Mouse (Mus musculus) neural tube, embryonic 14.5 days (tissue): ENCODE data around the gene Ccdc88a. TPM values are rescaled to one million over a fixed set of nuclear protein-coding genes. Genes with fewer than 3 reads are reported as not detected.
A peak's percentile ranks its signal among the peaks of the same experiment; 100 is the strongest.
"Not testable (repeated sequence)": the region's sequence is repeated elsewhere in the genome, so short reads cannot be mapped to it uniquely, and the experiment has no call there.

Experiments
- ATAC-seq: fragments of 200-750 bp; cut with Nextera tagmentation; 2 replicates; pipeline ENCODE4 v1.8.0; 2017; ENCODE audit warnings: low read depth, mild to moderate bottlenecking, moderate TSS enrichment, moderate library complexity
- H3K27ac ChIP-seq: fragments of 300-500 bp; sonication (generic); 2 replicates; pipeline ENCODE4 v1.5.1; 2014; ENCODE audit warnings: low read depth, mild to moderate bottlenecking, control low read depth, low read length, moderate library complexity, mixed read lengths
- H3K27me3 ChIP-seq: fragments of 300-500 bp; sonication (generic); 2 replicates; pipeline ENCODE4 v1.6.1; 2014; ENCODE audit warnings: low read length; ENCODE audit not compliant: control insufficient read depth, insufficient read depth
- H3K36me3 ChIP-seq: fragments of 300-500 bp; sonication (generic); 2 replicates; pipeline ENCODE4 v1.6.1; 2014; ENCODE audit warnings: low read length, mixed read lengths; ENCODE audit not compliant: control insufficient read depth, insufficient read depth
- H3K4me1 ChIP-seq: fragments of 300-500 bp; sonication (generic); 2 replicates; pipeline ENCODE4 v1.6.1; 2014; ENCODE audit warnings: low read length; ENCODE audit not compliant: control insufficient read depth, insufficient read depth
- H3K4me2 ChIP-seq: fragments of 300-500 bp; sonication (generic); 2 replicates; pipeline ENCODE4 v1.6.1; 2014; ENCODE audit warnings: mild to moderate bottlenecking, low read depth, low read length, control low read depth
- H3K4me3 ChIP-seq: fragments of 300-500 bp; sonication (generic); 2 replicates; pipeline ENCODE4 v1.5.1; 2014; ENCODE audit warnings: low read depth, low read length, control low read depth, mixed read lengths
- H3K9ac ChIP-seq: fragments of 300-500 bp; sonication (generic); replicated peaks from 2 replicates; pipeline ENCODE4 v1.6.1; 2014; ENCODE audit warnings: low read depth, mild to moderate bottlenecking, control low read depth, low read length, mixed read lengths
- H3K9me3 ChIP-seq: fragments of 300-500 bp; sonication (generic); 2 replicates; pipeline ENCODE4 v1.6.1; 2016; ENCODE audit warnings: low read length; ENCODE audit not compliant: control insufficient read depth
- WGBS: fragments of 180-500 bp; shearing (Covaris S2); extraction: QIAGEN DNeasy Blood & Tissue Kit; methylation state at CpG from one replicate; pipeline ENCODE4 v1.1.7; 2014; 5-methylcytosine and 5-hydroxymethylcytosine counted together
- polyA plus RNA-seq: library from polyadenylated mRNA; unstranded; fragments of >200 nt; fragmentation: Nextera tagmentation; extraction: Ambion mirVana; gene quantifications from 2 replicates; pipeline ENCODE4 v1.2.1, GENCODE M21; 2014

The Ccdc88a gene
- polyA plus RNA-seq, 1 experiment from 2014 or later, result 75.1 TPM

DNA sequence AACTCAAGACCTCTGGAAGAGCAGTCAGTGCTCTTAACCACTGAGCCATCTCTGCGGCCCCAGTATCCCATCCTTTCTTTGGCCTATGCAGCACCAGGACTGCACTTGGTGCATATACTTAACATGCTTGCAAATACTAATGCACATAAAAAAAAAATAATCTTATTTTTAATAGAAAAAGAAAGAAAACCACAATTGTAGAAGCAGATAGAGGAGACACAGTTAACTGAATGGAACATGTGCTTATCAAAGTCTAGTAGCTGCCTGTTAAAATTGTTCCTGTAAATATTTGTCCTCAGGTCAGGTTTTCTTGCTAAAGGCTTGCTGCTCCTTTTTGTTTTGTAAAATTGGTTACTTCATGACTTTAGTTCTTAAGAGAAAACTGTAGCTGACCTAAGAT lies 164.7 kb downstream of the Ccdc88a start:
- H3K9me3 ChIP-seq, result no peaks in the 10 kb centered on the region
- no peak overlapping the region for H3K27ac ChIP-seq
- H3K27me3 ChIP-seq, result no peaks in the 10 kb centered on the region
- no peak overlapping the region for H3K4me3 ChIP-seq
- H3K9ac ChIP-seq, result no peak overlapping the region
- ATAC-seq, result no peak
- H3K4me2 ChIP-seq, result no peak overlapping the region
- 97% methylated on average over 1 of the region's 1 CpGs for WGBS
- H3K36me3 ChIP-seq, result peaks cover 35% of the 10 kb centered on the region
- no peaks in the 10 kb centered on the region for H3K4me1 ChIP-seq

DNA sequence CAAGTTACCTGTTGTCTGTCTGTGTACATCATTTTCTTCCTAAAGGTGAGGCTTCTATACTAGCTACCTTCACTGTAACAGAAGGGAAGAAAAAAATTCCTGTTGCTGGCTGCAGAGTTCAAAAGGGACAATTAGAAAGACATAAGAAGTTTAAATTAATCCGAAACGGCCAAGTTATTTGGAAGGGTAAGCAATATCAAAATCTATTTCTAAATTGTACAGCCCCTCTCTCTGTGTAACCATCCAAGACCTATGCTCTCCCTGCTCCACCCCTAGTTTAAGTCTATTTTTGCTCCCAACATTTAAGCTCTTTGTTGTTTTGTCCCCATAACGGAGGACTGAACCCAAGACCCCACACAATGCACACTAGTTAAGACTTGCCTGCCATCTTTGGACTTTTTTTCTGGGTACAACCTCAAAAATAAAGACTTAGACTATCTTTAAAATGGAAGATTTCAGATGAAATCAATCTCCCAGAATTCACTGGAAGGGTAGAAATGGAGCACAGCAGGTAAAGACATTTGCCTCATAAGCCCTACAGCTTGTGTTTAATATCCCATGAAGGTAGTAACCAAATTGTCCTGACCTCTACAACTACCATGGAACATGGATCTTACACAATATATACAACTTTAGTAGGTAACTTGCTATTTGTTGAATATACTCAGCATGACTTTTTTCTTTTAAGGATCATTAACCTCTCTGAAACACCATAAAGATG lies 170.9 kb downstream of the Ccdc88a start:
- peaks cover 29% of the 10 kb centered on the region for H3K36me3 ChIP-seq
- no peak overlapping the region for H3K4me2 ChIP-seq
- no peak for ATAC-seq
- WGBS, result 94% methylated on average over 3 of the region's 3 CpGs
- H3K4me3 ChIP-seq, result no peak overlapping the region
- H3K27me3 ChIP-seq, result no peaks in the 10 kb centered on the region
- peaks cover 8% of the 10 kb centered on the region; the same call in 1 of the 2 replicates for H3K4me1 ChIP-seq
- H3K9me3 ChIP-seq, result no peaks in the 10 kb centered on the region
- no peak overlapping the region for H3K9ac ChIP-seq
- H3K27ac ChIP-seq, result no peak overlapping the region

DNA sequence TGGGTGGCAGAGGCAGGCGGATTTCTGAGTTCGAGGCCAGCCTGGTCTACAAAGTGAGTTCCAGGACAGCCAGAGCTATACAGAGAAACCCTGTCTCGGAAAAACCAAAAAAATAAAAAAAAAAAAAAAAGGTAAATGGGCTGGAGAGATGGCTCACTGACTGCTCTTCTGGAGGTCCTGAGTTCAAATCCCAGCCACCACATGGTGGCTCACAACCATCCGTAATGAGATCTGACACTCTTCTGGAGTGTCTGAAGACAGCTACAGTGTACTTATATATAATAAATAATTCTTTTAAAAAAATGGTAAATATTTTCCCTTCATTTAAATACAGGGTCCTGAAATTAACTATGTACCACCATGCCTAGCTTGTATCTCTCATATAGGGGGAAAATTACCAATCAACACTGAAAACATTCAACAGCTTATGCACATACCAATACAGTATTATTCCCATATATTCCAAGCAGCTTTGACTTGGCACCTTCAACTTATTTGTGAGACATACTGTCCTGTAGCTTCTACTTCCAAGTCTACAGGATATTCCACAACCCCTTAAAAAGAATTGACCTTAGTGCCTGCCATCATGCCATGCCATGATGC lies 171.8 kb downstream of the Ccdc88a start:
- H3K4me1 ChIP-seq, H3K27ac ChIP-seq, H3K9ac ChIP-seq, H3K4me2 ChIP-seq, ATAC-seq, H3K27me3 ChIP-seq, H3K9me3 ChIP-seq, H3K4me3 ChIP-seq: not testable (repeated sequence)
- WGBS, result 90% methylated on average over 4 of the region's 4 CpGs
- peaks cover 29% of the 10 kb centered on the region for H3K36me3 ChIP-seq

DNA sequence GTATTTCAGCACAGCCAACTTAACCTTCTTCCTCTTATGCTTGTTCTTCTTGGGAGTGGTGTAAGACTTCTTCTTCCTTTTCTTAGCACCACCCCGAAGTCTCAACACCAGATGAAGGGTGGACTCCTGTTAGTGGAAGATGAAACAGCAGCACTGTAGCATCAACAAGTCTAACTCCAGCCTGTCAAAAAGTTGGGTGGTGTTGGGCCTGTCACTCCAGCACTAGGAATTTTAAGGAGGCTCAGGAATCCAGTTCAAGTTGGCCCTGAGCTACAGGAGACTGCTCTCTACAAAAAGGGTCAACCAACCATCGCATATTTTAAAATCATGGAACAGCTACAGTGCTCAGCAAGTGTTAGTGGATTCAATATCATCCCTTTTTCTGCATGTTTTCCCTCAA lies 172.8 kb downstream of the Ccdc88a start:
- H3K9me3 ChIP-seq, ATAC-seq, H3K9ac ChIP-seq, H3K4me1 ChIP-seq, H3K27ac ChIP-seq, H3K27me3 ChIP-seq: not testable (repeated sequence)
- Histone ChIP-seq H3K4me3 (peak overlapping the region; percentile 63; the same call in 1 of the 2 replicates), H3K4me2 (peak overlapping the region; percentile 60), H3K36me3 (peaks cover 28% of the 10 kb centered on the region)
- WGBS, result 90% methylated on average over 2 of the region's 2 CpGs

DNA sequence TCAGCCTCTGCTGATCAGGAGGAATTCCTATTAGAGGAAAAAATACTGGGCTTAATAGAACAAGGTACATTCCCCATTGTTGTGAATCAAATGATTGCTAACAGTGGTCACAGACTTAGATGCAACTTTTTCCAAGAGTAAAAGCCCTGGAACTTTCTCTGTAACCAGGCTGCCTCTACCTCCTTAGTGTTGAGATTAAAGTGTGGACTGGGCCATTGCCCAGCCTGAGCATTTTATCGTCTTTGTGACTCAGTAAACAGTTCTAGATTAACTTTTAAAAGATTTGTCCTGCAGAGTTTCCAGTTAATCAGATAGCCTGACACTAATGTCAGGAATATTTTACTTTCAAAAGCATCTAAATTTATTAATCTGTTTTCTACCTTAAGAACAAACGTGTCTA lies 173.3 kb downstream of the Ccdc88a start:
- peak overlapping the region; percentile 60 for H3K4me2 ChIP-seq
- H3K36me3 ChIP-seq, result peaks cover 23% of the 10 kb centered on the region
- no peaks in the 10 kb centered on the region for H3K9me3 ChIP-seq
- WGBS, result 25% methylated on average over 2 of the region's 2 CpGs
- ATAC-seq, result no peak
- H3K9ac ChIP-seq, result peak overlapping the region; percentile 80; the same call in 1 of the 2 replicates
- H3K27ac ChIP-seq, result no peak overlapping the region
- H3K4me1 ChIP-seq, result peaks cover 8% of the 10 kb centered on the region; the same call in 1 of the 2 replicates
- peak overlapping the region; percentile 63 for H3K4me3 ChIP-seq
- H3K27me3 ChIP-seq, result no peaks in the 10 kb centered on the region

DNA sequence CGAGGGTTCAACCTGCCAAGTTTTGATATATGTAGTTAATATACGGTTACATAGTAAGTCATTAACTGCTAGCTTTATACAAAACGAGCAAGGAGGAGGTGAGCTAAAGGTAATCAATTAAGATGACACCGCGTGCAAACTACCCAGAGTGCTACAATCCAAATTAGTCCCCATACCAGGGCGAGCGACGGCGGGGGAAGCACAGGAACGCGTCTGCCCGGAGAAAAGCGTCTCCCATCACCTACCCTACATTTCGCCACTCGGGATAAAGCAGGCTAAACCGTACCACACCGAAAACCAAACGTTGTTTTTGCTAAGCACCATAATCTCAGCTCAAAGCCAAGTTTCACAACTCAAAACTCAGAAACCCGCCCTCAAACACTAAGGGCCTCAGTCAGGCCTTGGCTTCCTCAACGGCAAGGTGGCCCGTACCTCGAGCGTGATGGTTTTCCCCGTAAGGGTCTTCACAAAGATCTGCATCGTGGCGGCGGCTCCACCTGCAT lies 173.8 kb downstream of the Ccdc88a start:
- H3K9ac ChIP-seq, result peak overlapping the region; percentile 80
- H3K36me3 ChIP-seq, result peaks cover 21% of the 10 kb centered on the region
- peak overlapping the region; percentile 60 for H3K4me2 ChIP-seq
- no peaks in the 10 kb centered on the region for H3K27me3 ChIP-seq
- H3K27ac ChIP-seq, result peak overlapping the region; percentile 79; the same call in 1 of the 2 replicates
- H3K9me3 ChIP-seq, result no peaks in the 10 kb centered on the region
- under 1% methylated on average over 27 of the region's 27 CpGs for WGBS
- H3K4me1 ChIP-seq, result peaks cover 8% of the 10 kb centered on the region; the same call in 1 of the 2 replicates
- ATAC-seq, result peak; percentile 13
- H3K4me3 ChIP-seq, result peak overlapping the region; percentile 63

DNA sequence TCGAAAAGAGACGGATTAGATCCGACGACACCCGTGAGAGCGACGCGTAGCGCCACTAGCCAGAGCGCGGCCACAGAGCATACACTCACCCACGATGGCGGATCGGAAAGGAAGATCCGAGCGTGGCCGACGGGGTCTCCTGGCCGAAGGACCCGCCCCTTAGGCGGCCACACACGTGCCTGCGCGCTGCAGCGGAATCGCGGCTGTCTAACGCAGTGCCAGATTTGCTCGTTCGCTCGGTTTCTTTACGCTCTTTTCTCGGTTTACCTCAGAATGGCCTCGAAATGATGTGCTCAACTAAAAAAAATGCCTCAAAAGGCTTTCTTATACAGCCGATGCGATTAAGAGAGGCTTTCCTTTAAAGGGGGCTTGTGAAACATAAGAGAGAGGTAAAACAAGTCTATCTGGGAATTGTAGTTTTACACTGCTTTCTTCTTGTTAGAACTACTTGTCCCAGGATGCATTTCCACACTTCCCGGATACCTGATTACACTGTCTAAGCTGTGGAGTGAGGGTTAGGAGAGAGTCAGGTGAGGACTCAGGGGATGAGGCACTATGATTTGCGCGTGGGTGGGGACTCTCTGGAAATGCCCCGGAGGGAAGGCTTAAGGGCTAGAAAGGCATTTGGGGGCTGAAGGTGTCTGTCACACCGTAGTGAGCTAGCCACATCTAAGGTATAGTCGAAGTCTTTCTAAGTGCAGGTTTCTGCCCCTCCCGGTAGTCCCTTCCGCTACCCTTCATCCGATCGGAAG lies 174.5 kb downstream of the Ccdc88a start, which contains the start of the genes Clhc1 and Rps27a:
Clhc1 (plus strand) TSS at position 199 of the 752 bp plus-strand sequence.
Rps27a (minus strand) TSS at position 358 of the 752 bp plus-strand sequence.
- under 1% methylated on average over 46 of the region's 46 CpGs for WGBS
- peak; percentile 98 for ATAC-seq
- H3K27me3 ChIP-seq, result no peaks in the 10 kb centered on the region
- H3K27ac ChIP-seq, result peak within 1 kb of the TSS; percentile 79
- peak within 1 kb of the TSS; percentile 80 for H3K9ac ChIP-seq
- peaks cover 8% of the 10 kb centered on the region; the same call in 1 of the 2 replicates for H3K4me1 ChIP-seq
- H3K4me2 ChIP-seq, result peak within 1 kb of the TSS; percentile 67
- peaks cover 19% of the 10 kb centered on the region for H3K36me3 ChIP-seq
- peak within 1 kb of the TSS; percentile 63 for H3K4me3 ChIP-seq
- no peaks in the 10 kb centered on the region for H3K9me3 ChIP-seq

DNA sequence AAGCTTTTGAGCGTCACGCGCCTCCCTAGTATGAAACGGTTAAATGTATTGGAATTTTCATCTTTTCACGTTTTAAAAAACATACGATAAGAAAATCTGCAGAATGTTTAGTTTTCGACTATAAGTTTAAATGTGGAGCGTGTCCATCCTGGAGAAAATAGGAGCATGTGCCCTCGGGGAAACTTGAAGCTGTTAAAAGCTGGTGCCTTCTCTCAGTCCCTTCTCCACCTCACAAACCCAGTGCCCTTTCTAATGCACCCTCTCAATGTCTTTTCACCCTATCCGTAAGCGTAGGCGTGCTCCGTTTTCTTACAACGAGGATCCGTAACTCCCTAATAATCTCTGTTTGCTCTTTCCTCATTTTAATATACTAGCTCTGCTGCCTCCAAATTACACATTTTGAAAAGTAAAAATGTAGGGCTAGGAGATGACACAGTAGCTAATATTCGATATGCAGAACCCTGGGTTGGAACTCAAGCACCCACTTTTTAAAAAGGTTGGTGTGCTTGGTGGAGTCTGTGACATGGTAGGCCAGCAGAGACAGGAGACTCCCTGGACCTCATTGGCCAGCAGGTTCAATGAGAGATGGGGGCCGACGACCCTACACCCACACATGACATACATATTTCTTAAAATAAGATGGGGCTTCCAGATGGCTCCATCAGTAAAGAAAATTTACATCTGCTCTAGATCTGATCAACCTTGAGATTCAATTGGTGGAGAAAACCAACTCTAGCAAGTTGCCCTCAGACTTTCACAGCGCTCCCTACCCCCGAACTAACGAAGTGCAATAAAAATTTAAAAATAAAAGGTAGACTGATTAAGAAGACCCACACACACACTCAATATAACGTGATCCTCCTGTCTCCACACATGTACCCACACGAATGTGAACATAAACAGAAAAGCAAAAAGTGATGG lies 175.3 kb downstream of the Ccdc88a start:
- Histone ChIP-seq H3K27ac (peak overlapping the region; percentile 41; the same call in 1 of the 2 replicates), H3K9ac (peak overlapping the region; percentile 80), H3K27me3 (no peaks in the 10 kb centered on the region), H3K9me3 (no peaks in the 10 kb centered on the region), H3K4me2 (peak overlapping the region; percentile 67), H3K36me3 (peaks cover 18% of the 10 kb centered on the region), H3K4me1 (peaks cover 8% of the 10 kb centered on the region; the same call in 1 of the 2 replicates), H3K4me3 (peak overlapping the region; percentile 63)
- no peak for ATAC-seq
- WGBS, result 26% methylated on average over 23 of the region's 23 CpGs
